Mouse (Mus musculus) bone marrow macrophage, adult 2 months (primary cell): ENCODE measurements around the gene Clip2.

ENCODE experiments used
- CTCF ChIP-seq: IDR thresholded peaks from 2 replicates; pipeline ENCODE4 v1.5.1; 2012; ENCODE audit warnings: low read depth, mild to moderate bottlenecking, low read length, moderate library complexity
- POLR2A ChIP-seq: IDR thresholded peaks from 2 replicates; pipeline ENCODE4 v1.6.1; 2012; ENCODE audit warnings: mild to moderate bottlenecking, low read depth, low read length, borderline replicate concordance

DNA sequence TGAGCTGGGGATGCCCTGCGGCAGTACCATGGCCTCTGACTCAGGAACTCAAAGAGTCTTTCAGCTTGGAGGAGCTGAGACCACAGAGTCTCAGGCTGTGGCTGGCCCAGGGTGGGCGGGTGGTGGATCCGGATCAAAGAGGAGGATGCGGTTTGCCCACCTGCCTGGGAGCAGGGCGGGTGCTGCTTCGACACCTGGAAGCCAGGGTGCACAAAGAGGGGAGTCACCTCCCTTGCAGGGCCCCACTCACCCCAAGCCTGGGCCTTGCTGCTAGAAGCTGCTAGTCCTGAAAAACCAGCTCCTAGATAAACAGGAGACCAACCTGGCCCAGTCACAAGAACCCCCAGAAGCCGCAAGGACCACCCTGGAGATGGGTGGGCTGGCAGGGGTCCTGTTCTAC, 107.8 kb downstream of the Clip2 start:
- TF ChIP-seq CTCF (no peak), POLR2A (no peak)
